Mouse (Mus musculus) T-helper 1 cell (primary cell): ENCODE results near the gene Stxbp6.
"Not testable (repeated sequence)": the region's sequence is repeated elsewhere in the genome, so short reads cannot be mapped to it uniquely, and the experiment has no call there.

Experiments used
- in situ Hi-C: fragments of 300-600 bp; cut with MboI, MseI; formaldehyde crosslinking; loops from one replicate; pipeline ENCODE4 v1.15.1; 2025; ENCODE audit warnings: high pct_unique_total_duplicates

The Stxbp6 gene

GRCm38 (mm10) chr12:45056372-45056771, 18.1 kb downstream of the Stxbp6 start:
- in situ Hi-C loops = no loop called here

- in situ Hi-C loops = no loop called here
These were observed 21.2 kb downstream of the Stxbp6 start for GRCm38 (mm10) chr12:45053319-45053718.

GRCm38 (mm10) chr12:45052860-45053259, 21.6 kb downstream of the Stxbp6 start:
- in situ Hi-C loops = no loop called here

- in situ Hi-C loops = no loop called here
These were observed 24.6 kb downstream of the Stxbp6 start for GRCm38 (mm10) chr12:45049894-45050293.

- in situ Hi-C loops = not testable (repeated sequence)
These were observed 26.8 kb downstream of the Stxbp6 start for GRCm38 (mm10) chr12:45047711-45048110.

GRCm38 (mm10) chr12:45047172-45047571, 27.3 kb downstream of the Stxbp6 start:
- in situ Hi-C loops = no loop called here

GRCm38 (mm10) chr12:45044581-45044980, 29.9 kb downstream of the Stxbp6 start:
- in situ Hi-C loops = no loop called here

GRCm38 (mm10) chr12:45042591-45043091, 31.9 kb downstream of the Stxbp6 start:
- in situ Hi-C loops = no loop called here

GRCm38 (mm10) chr12:45037496-45037895, 37.0 kb downstream of the Stxbp6 start:
- in situ Hi-C loops = no loop called here

- in situ Hi-C loops = no loop called here
These were observed 37.4 kb downstream of the Stxbp6 start for GRCm38 (mm10) chr12:45037091-45037490.

- in situ Hi-C loops = no loop called here
These were observed 43.8 kb downstream of the Stxbp6 start for GRCm38 (mm10) chr12:45030681-45031080.

- in situ Hi-C loops = loop anchor here (10.0 kb wide), 1 partner anchor 948 kb away; no protein-coding TSS in a partner anchor
These were observed 48.2 kb downstream of the Stxbp6 start for GRCm38 (mm10) chr12:45026347-45026746.

- in situ Hi-C loops = loop anchor here (10.0 kb wide), 1 partner anchor 955 kb away; no protein-coding TSS in a partner anchor
These were observed 54.5 kb downstream of the Stxbp6 start for GRCm38 (mm10) chr12:45020018-45020417.

- in situ Hi-C loops = no loop called here
These were observed 55.3 kb downstream of the Stxbp6 start for GRCm38 (mm10) chr12:45019059-45019822.

GRCm38 (mm10) chr12:45013246-45013756, 61.2 kb downstream of the Stxbp6 start:
- in situ Hi-C loops = no loop called here

GRCm38 (mm10) chr12:45011436-45012089, 62.9 kb downstream of the Stxbp6 start:
- in situ Hi-C loops = no loop called here

GRCm38 (mm10) chr12:45011006-45011405, 63.5 kb downstream of the Stxbp6 start:
- in situ Hi-C loops = no loop called here

GRCm38 (mm10) chr12:45009984-45010611, 64.4 kb downstream of the Stxbp6 start:
- in situ Hi-C loops = no loop called here

- in situ Hi-C loops = no loop called here
These were observed 67.9 kb downstream of the Stxbp6 start for GRCm38 (mm10) chr12:45006569-45006968.

GRCm38 (mm10) chr12:45006049-45006448, 68.5 kb downstream of the Stxbp6 start:
- in situ Hi-C loops = no loop called here

GRCm38 (mm10) chr12:45001996-45002395, 72.5 kb downstream of the Stxbp6 start:
- in situ Hi-C loops = no loop called here

- in situ Hi-C loops = no loop called here
These were observed 77.1 kb downstream of the Stxbp6 start for GRCm38 (mm10) chr12:44997422-44997821.
